Mouse (Mus musculus) lung, postnatal 36 days (tissue): ENCODE measurements around the gene Gemin5.

Source experiments
- DNase-seq: peaks from one replicate; pipeline ENCODE4 v3.0.0; 2022; ENCODE audit warnings: mixed read lengths

Gene Gemin5

DNA sequence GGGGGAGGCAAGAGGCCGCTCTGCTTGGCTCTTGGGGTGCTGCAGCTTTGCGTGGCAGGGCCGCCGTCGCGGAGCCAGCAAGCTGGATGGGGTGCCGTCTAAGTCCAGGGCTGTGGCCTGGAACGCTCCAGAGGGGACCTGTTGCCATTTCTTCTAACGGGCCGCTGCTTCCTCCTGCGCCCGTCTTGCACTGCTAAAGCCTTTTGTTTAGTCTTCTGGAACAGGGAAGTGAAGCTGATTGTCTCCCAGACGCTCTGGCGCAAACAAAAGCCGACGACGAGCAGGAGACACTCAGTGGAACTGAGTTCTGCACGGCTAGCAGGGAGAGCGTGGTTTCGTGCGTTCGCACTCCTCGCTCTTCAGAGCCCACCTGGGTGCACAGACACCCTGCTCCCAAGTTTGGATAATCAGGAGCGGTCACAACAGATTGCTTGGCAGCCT is 64.0 kb downstream of the Gemin5 start:
- DNase-seq, result peak; percentile 70

- DNase-seq, result peak; percentile 99
Observed at GRCm38 (mm10) chr11:58103697-58104306, 64.5 kb downstream of the Gemin5 start, which contains the start of gene Cnot8. Gene Cnot8, plus strand, starts transcription at chr11:58104153.

DNA sequence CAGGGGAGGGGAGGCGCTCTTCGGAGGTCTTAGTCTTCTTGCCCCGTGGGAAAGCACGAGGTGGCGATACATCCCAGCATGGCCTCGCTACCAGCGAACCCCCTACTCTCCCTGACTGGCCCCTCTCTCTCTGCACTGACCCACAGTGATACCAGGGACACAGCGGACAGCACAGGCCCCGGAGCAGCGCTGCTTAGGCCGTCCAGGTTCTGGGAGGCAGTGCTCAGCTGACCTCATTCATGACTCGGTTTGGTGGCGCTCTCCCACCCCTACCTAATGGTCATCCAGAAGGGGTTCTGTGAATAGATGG is 65.0 kb downstream of the Gemin5 start:
- DNase-seq, result no peak

GRCm38 (mm10) chr11:58102581-58103343 is 65.6 kb downstream of the Gemin5 start:
- no peak for DNase-seq

DNA sequence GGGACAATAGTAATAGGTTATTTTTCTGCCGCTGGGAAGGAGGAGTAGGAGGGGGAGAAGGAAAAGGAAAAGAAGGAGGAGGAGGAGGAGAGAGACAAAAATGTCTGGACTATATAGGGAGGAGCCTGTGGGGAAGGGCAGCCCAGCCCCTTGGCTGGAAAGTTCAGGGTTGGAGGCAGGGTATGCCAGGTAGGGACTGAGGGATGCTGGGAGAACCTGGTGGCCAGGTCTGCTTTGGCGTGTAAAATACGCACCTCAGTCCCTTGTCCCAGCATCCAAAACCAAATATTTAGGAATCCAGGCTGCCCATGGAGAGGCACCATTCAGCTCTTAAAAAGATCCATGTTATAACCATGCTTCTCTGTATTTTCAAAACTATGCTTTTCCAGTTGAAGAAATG is 66.2 kb downstream of the Gemin5 start:
- DNase-seq, result no peak

- DNase-seq, result no peak
Observed at GRCm38 (mm10) chr11:58101194-58101720, 67.1 kb downstream of the Gemin5 start.

GRCm38 (mm10) chr11:58100006-58100405 is 68.3 kb downstream of the Gemin5 start:
- no peak for DNase-seq

- DNase-seq, result peak; percentile 28
Observed at GRCm38 (mm10) chr11:58098366-58098720, 70.0 kb downstream of the Gemin5 start.

DNA sequence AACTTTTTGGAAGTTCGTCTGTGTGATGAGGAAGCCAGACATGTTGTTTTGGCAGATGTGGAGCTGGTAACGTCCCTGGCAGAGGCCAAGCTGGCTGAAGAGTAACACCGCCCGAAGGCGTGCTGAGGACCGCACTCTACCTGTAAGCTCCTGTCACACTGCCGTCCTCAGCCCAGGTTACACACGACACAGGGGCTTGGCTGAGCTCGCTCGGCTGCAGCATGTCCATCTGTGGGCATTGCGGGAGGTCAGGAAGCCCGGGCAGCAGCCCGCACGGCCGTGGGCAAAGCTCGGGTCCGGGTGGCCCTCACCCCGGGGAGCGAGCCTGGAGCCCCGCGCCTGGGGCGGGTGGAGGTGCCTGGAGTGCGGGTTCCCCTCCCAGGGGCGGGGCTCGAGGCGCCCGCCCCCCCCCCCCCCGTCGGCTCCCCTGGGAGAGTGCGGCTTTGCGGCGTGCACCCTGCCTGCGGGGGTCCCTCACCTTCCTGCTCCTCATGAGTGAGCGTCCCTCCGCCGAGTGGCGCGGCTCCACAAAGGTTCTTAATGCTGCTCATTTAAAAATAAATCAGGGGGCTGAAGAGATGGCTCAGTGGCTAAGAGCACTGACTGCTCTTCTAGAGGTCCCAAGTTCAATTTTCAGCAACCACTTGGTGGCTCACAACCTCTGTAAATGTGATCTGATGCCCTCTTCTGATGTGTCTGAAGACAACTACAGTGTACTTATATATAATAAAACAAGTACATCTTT is 70.5 kb downstream of the Gemin5 start:
- peak; percentile 17 for DNase-seq

- no peak for DNase-seq
Observed at GRCm38 (mm10) chr11:58096821-58097620, 71.3 kb downstream of the Gemin5 start.

- DNase-seq, result peak; percentile 22
Observed at GRCm38 (mm10) chr11:58096160-58096559, 72.2 kb downstream of the Gemin5 start.

- DNase-seq, result no peak
Observed at GRCm38 (mm10) chr11:58095561-58095960, 72.8 kb downstream of the Gemin5 start.

DNA sequence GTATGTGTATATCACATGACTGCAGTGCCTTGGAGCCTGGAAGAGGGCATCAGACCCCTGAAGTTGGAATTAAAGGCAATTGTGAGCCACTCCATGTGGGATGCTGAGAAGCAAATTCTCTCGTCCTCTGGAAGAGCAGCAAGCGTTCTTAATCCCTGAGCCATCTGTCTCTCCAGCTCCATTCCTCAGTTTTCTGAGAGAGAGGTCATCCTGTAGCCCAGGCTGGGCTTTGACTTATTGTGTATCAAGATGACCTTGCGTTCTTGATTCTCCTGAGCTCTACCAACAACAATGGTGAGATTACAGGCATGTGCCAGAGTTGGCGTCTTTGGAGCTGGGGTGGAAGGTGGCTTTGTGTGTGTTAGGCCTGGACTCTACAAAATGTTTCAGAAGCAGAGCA is 73.6 kb downstream of the Gemin5 start:
- no peak for DNase-seq

GRCm38 (mm10) chr11:58093021-58093528 is 75.3 kb downstream of the Gemin5 start, which contains the start of gene Gm12248:
Gene Gm12248, minus strand, starts transcription at chr11:58093134.
- DNase-seq, result peak; percentile 61

DNA sequence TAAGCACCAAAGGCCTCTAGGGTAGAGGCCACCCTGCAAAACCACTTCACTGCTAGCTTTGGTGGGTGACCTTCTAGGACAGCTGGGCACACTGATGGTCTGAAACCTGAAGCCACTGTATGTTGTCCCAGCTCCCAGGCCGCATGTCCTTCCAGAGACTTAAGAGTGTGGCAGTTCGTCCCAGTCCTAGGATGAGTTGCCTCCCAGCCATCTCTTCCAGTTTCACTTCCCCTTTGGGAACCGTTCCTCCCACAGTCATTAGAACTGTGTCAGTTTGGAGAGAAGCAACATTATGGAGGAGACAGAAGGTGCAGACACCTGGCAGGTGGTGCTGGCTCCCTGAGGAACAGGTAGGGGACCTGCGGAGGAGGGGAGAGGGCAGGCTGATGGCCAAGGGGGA is 75.8 kb downstream of the Gemin5 start:
- DNase-seq, result peak; percentile 26

- no peak for DNase-seq
Observed at GRCm38 (mm10) chr11:58081716-58082115, 86.6 kb downstream of the Gemin5 start.

DNA sequence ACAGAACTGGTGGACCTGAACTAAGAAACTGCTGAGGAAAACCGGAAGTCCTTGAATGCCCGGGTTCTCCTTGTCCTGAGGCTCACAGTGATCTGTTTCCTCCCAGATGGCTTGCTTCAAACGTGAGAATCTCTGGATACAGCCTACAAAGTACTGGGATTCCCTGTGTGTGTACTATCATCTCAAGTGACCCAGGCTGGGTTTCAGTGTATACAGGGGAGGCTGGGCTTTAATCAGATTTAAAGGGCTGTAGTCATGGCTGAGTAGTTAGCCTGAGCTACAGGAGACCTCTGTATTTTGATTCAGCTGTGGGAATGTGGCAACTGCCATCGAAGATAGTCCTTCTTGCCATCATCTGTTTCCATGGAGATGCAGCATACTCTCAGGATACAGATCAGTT is 91.1 kb downstream of the Gemin5 start:
- no peak for DNase-seq

GRCm38 (mm10) chr11:58072978-58073377 is 95.4 kb downstream of the Gemin5 start:
- DNase-seq, result no peak
